Mouse (Mus musculus): ENCODE data around the gene Fam49a. TPM values are rescaled to one million over a fixed set of nuclear protein-coding genes. Genes with fewer than 3 reads are reported as not detected.

The Fam49a gene
- total and polyA plus RNA-seq, 2 experiments from 2014 or later: 55.5 to 67.1 TPM

DNA sequence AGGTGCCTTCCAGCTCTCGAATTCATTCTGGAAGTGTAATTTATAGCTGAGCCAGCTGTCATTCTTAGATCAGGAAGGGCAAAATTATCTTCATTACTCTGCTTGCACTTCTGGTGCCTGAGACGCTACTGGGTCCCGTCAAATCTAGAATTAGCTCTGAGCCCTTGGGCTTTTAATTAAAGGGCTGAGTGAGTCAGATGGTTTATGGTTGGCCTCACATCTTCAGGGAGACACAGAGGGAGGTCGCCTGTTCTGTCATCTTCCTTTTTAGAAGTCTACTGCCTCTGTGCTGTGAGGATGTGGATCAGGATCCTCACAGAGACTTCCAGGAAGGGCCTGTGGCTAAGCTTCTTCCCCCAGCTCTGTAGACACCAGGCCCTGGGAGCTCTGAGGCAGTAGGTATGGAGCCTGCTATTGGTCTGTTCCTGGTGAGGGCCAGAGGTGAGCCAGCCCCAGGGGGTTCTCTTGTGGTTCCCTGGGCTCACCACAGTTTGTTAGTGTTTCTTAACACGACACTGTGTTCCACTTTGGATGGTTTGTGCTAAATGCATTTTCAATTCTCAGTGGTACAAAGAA, 30.2 kb downstream of the Fam49a start:
- DNase-seq (ENCODE audit: low spot score): peak; percentile 22
- no peaks in the 10 kb centered on the region for H3K9me3 ChIP-seq (ENCODE audit: low read length)
- 33% methylated on average over 5 of the region's 5 CpGs for WGBS

GRCm38 (mm10) chr12:12294380-12295171, 32.6 kb downstream of the Fam49a start:
- no peak for ATAC-seq

More for the DNA sequence above, 30.2 kb downstream of the Fam49a start:
- Histone ChIP-seq H3K27ac (peak overlapping the region; percentile 48; the same call in 1 of the 2 replicates), H3K4me1 (ENCODE audit: insufficient read depth, low read length) (peaks cover 15% of the 10 kb centered on the region), H3K4me2 (ENCODE audit: low read depth, low read length) (no peak overlapping the region), H3K36me3 (ENCODE audit: insufficient read depth, low read length) (no peaks in the 10 kb centered on the region), H3K4me3 (ENCODE audit: low read length) (no peak overlapping the region), H3K9ac (replicated peaks; ENCODE audit: low read length) (no peak overlapping the region), H3K27me3 (ENCODE audit: insufficient read depth, low read length) (no peaks in the 10 kb centered on the region)
- peak; percentile 22; the same call in 1 of the 2 replicates for ATAC-seq
- no peak for TF ChIP-seq CTCF (IDR thresholded peaks at IDR 0.05; ENCODE audit: low read depth)

GRCm38 (mm10) chr12:12298451-12298850, 36.5 kb downstream of the Fam49a start:
- no peak for ATAC-seq
- no peak for DNase-seq (ENCODE audit: low spot score)
- H3K9ac ChIP-seq (replicated peaks; ENCODE audit: low read length): no peak overlapping the region
- no peaks in the 10 kb centered on the region for H3K27me3 ChIP-seq (ENCODE audit: insufficient read depth, low read length)
- H3K4me2 ChIP-seq (ENCODE audit: low read depth, low read length): no peak overlapping the region
- H3K36me3 ChIP-seq (ENCODE audit: insufficient read depth, low read length): no peaks in the 10 kb centered on the region
- no peak for TF ChIP-seq CTCF (IDR thresholded peaks at IDR 0.05; ENCODE audit: low read depth)
- H3K4me3 ChIP-seq (ENCODE audit: low read length): no peak overlapping the region
- no peak overlapping the region for H3K27ac ChIP-seq
- no peaks in the 10 kb centered on the region for H3K9me3 ChIP-seq (ENCODE audit: low read length)
- WGBS: 93% methylated on average over 7 of the region's 7 CpGs
- 0 out of 2 replicates have a peak, but pooled peaks cover 5% of the 10 kb centered on the region for H3K4me1 ChIP-seq (ENCODE audit: insufficient read depth, low read length)

More at GRCm38 (mm10) chr12:12294380-12295171, 32.6 kb downstream of the Fam49a start:
- H3K27ac ChIP-seq: no peak overlapping the region
- DNase-seq (ENCODE audit: low spot score): no peak
- no peaks in the 10 kb centered on the region; the same call in 1 of the 2 replicates for H3K4me1 ChIP-seq (ENCODE audit: insufficient read depth, low read length)
- no peak for TF ChIP-seq CTCF (IDR thresholded peaks at IDR 0.05; ENCODE audit: low read depth)
- no peaks in the 10 kb centered on the region for H3K9me3 ChIP-seq (ENCODE audit: low read length)
- no peaks in the 10 kb centered on the region for H3K36me3 ChIP-seq (ENCODE audit: insufficient read depth, low read length)
- no peak overlapping the region for H3K4me3 ChIP-seq (ENCODE audit: low read length)
- no peaks in the 10 kb centered on the region for H3K27me3 ChIP-seq (ENCODE audit: insufficient read depth, low read length)
- 92% methylated on average over 5 of the region's 5 CpGs for WGBS
- no peak overlapping the region for H3K4me2 ChIP-seq (ENCODE audit: low read depth, low read length)
- H3K9ac ChIP-seq (replicated peaks; ENCODE audit: low read length): no peak overlapping the region

DNA sequence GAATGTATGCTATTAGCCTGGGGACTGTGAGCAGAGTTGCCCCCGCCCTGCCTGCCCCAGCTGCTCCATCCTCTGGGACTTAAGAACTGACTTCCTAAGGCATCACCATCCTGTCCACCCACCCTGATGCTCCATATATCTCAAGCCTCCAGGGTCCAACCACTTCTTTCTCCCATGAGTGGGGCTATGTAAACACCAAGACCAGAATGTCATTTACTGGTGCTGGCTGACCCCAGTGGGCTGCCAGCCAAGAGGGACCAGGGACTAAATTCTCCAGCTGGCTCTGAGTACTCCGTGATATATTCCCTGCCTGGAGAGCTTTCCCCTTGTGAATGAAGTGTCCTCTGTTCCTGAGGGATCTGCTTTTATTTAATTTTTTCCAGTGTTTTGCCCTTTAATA, 37.4 kb downstream of the Fam49a start:
- 0 out of 2 replicates have a peak, but pooled peaks have one; percentile 16 for ATAC-seq
- WGBS: 60% methylated on average over 2 of the region's 2 CpGs

DNA sequence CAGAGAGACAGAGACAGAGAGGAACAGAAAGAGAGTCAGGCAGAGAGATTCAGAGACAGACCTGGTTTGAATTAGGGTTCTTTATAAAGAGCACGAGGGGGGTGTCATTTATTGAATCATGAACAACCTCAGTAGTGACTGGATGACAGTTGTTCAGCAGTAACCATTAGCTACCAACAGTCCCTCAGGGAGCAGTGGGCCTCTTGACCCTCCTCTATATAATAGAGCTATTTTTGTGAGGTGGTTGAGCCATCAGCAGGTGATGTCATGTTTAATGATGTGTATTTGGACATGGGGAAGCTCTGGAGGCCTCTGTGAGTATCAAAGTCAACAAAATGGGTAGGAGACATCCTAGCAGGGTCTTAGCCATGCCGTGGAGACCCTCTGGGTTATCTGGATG, 39.2 kb downstream of the Fam49a start:
- Histone ChIP-seq H3K9me3 (ENCODE audit: low read length) (no peaks in the 10 kb centered on the region), H3K9ac (replicated peaks; ENCODE audit: low read length) (no peak overlapping the region), H3K4me3 (ENCODE audit: low read length) (no peak overlapping the region), H3K4me1 (ENCODE audit: insufficient read depth, low read length) (0 out of 2 replicates have a peak, but pooled peaks cover 5% of the 10 kb centered on the region), H3K27me3 (ENCODE audit: insufficient read depth, low read length) (no peaks in the 10 kb centered on the region), H3K4me2 (ENCODE audit: low read depth, low read length) (no peak overlapping the region), H3K36me3 (ENCODE audit: insufficient read depth, low read length) (peaks cover 6% of the 10 kb centered on the region; the same call in 1 of the 2 replicates), H3K27ac (no peak overlapping the region)
- DNase-seq (ENCODE audit: low spot score) (no peak), ATAC-seq (no peak)
- WGBS: 89% methylated on average over 2 of the region's 2 CpGs
- TF ChIP-seq CTCF (IDR thresholded peaks at IDR 0.05; ENCODE audit: low read depth): no peak

More for the DNA sequence above, 37.4 kb downstream of the Fam49a start:
- no peaks in the 10 kb centered on the region for H3K36me3 ChIP-seq (ENCODE audit: insufficient read depth, low read length)
- TF ChIP-seq CTCF (IDR thresholded peaks at IDR 0.05; ENCODE audit: low read depth): no peak
- no peak overlapping the region for H3K4me3 ChIP-seq (ENCODE audit: low read length)
- no peak for DNase-seq (ENCODE audit: low spot score)
- H3K4me1 ChIP-seq (ENCODE audit: insufficient read depth, low read length): 0 out of 2 replicates have a peak, but pooled peaks cover 5% of the 10 kb centered on the region
- no peak overlapping the region for H3K4me2 ChIP-seq (ENCODE audit: low read depth, low read length)
- no peaks in the 10 kb centered on the region for H3K27me3 ChIP-seq (ENCODE audit: insufficient read depth, low read length)
- no peak overlapping the region for H3K27ac ChIP-seq
- H3K9me3 ChIP-seq (ENCODE audit: low read length): no peaks in the 10 kb centered on the region
- no peak overlapping the region for H3K9ac ChIP-seq (replicated peaks; ENCODE audit: low read length)

DNA sequence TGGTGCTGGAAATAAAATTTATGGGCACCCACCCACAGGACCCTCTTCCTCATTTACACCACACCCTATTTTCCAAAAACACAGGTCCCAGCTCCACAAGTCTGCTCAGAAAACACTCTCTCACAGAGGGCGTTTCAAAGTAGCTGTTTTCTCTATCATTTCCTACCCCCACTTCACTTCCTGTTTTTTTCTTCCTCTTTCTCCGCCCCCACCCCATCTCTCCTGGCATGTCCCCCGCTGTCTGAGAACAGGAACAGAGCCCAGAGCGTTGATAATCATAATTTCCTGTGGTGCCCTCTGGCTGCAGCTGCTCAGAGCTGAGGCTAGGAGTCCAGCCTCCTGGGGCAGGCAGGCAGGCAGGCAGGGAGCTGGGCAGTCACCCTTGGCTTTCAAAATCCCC, 39.9 kb downstream of the Fam49a start:
- Histone ChIP-seq H3K36me3 (ENCODE audit: insufficient read depth, low read length) (peaks cover 6% of the 10 kb centered on the region; the same call in 1 of the 2 replicates), H3K9me3 (ENCODE audit: low read length) (no peaks in the 10 kb centered on the region), H3K4me1 (ENCODE audit: insufficient read depth, low read length) (0 out of 2 replicates have a peak, but pooled peaks cover 5% of the 10 kb centered on the region), H3K4me2 (ENCODE audit: low read depth, low read length) (no peak overlapping the region), H3K27ac (no peak overlapping the region), H3K27me3 (ENCODE audit: insufficient read depth, low read length) (no peaks in the 10 kb centered on the region), H3K9ac (replicated peaks; ENCODE audit: low read length) (no peak overlapping the region), H3K4me3 (ENCODE audit: low read length) (no peak overlapping the region)
- 62% methylated on average over 4 of the region's 4 CpGs for WGBS
- ATAC-seq (0 out of 2 replicates have a peak, but pooled peaks have one; percentile 13), DNase-seq (ENCODE audit: low spot score) (no peak)
- TF ChIP-seq CTCF (IDR thresholded peaks at IDR 0.05; ENCODE audit: low read depth): peak; percentile 37
